Mouse (Mus musculus): ENCODE results near the gene Osgep. TPM values are rescaled to one million over a fixed set of nuclear protein-coding genes. Genes with fewer than 3 reads are reported as not detected.
A peak's percentile ranks its signal among the peaks of the same experiment; 100 is the strongest.
"Not testable (repeated sequence)": the region's sequence is repeated elsewhere in the genome, so short reads cannot be mapped to it uniquely, and the experiment has no call there.

The Osgep gene
- total RNA-seq (2021): 10 to 100 TPM; 30.9 to 35.2 TPM
- long read RNA-seq, experiment 1, transcript Osgep-202 (11 exons, 3,388 nt): major isoform, 33 of 53 reads
- long read RNA-seq, experiment 1, partial matches to known transcripts: 2 of 53 reads
- long read RNA-seq, experiment 1, other reads (novel, unspliced or antisense): 15 of 53 reads
- long read RNA-seq, experiment 2, transcript Osgep-202 (11 exons, 3,388 nt): major isoform, 29 of 40 reads
- long read RNA-seq, experiment 2, partial matches to known transcripts: 2 of 40 reads
- long read RNA-seq, experiment 2, other reads (novel, unspliced or antisense): 9 of 40 reads

DNA sequence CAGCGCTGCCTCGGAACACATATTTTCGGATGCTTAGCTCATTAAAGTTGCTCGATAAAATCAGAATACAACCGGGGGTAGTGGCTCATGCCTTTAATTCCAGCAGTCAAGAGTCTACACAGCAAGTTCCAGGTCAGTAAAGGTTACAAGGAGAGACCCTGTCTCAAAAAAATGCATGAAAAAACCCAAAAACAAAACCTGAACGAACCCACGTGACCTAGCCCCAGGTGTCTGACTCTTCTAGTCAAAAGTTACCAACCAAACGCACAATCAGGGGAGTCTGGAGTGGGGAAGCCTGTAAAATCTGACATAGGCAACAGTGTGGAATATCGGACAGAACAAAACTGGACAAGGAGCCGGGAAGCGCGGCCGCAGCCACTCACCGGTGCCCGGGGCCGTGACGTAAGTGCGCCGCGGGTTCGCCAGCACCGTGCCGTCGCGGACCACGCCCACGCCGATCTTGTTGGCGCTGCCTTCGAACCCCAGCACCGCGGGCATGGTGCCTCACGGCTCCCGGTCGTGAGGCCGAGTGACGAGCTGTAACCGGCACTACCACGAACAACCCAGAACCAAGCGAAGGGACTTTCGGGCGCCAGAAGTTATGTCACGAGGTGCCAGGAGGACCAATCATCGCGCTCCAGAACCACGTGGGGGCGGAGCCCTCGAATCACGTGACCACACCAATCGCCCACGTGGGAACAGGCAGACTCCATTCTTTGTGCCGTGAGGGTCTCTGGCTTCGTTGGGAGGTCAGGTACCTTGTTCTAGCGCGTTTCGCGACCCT lies at the start of gene Osgep, which contains the start of gene Apex1:
Gene Osgep (minus strand): TSS at position 613 of the 784 bp plus-strand sequence.
Gene Apex1 (plus strand): TSS at position 688 of the 784 bp plus-strand sequence.
- peak; percentile 94 to 97 for DNase-seq (ENCODE audit: low spot score in 2 of 2)

- no peak for DNase-seq (ENCODE audit: low spot score in 2 of 2)
These were observed 49.0 kb upstream of the Osgep start for GRCm38 (mm10) chr14:50973700-50974099.

DNA sequence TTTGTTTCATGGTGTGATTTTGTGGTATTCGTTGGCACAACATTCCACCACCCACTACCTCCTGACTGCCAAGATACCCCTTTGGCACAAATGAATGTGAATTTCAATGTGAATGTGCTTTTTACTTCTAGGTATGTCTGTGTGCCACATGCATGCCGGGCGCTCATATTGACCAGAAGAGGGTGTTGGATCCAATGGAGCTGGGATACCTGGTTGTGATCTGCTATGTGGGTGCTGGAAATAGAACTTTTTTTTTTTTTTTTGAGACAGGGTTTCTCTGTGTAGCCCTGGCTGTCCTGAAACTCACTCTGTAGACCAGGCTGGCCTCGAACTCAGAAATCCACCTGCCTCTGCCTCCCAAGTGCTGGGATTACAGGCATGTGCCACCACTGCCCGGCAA lies 48.4 kb upstream of the Osgep start:
- not testable (repeated sequence) for DNase-seq (ENCODE audit: low spot score in 2 of 2)

DNA sequence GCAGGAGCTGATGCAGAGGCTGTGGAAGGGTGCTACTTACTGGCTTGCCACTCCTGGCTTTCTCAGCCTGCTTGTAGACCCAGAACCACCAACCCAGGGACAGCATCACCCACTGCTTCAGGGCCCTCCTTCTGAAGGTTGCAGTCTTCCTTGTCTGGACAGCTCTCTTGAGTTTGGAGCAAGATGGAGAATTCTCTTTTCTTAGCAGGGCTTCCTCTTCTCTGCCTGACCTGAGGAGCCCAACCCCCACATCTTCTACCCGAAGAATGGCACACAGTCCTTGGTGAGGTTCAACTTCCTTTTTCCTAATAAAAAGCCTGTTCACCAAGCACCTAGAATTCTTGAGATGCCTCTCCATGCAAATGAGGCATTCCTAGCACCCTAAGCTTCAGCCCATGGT lies 46.1 kb upstream of the Osgep start:
- DNase-seq (ENCODE audit: low spot score in 2 of 2): no peak

DNA sequence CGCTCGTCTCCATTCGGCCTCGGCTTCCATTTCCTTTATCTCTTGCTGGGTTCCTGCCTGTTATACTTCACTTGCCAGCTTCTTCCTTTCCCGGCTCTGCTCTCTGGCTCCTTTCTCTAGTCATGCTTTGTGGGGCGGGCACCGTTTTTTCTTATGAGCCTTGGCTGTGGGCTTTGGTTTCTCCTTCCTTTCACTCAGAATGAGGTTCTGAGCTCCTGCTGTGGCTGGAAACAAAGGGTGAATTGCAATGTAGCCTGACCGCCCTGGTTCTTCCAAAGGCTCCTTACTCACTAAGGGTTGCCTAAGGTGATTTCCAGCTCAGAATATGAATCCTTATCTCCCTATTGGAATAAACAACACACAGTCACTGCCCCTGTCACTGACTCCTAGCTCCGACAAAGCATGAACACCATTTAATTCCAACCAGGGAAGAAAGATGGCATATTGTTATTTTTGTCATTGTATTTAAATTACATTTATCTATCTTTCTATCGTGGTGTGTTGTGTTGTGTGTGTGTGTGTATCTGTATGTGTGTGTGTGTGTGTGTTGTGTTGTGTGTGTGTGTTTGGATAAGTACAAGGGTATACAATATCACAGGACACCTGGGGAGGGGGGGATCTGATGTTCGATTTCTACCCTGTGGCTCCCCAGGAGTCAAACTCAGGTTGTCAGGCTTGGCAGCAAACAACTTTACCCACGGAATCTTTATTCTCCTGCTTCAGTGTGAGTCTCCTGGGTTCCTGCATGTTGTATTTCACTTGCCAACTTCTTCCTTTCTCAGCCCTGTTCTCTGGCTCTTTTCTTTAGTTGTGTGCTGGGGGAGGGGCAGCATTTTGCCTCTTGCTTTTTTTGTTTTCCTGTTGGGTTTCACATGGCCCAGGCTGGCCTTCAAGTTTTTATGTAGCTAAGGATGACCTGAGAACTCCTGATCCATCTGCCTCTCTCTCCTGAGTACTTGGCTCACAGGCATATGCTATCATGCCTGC lies 45.2 kb upstream of the Osgep start:
- DNase-seq (ENCODE audit: low spot score in 2 of 2): peak in 1 of 2 experiments; percentile 23

GRCm38 (mm10) chr14:50969041-50969440 lies 44.3 kb upstream of the Osgep start:
- no peak for DNase-seq (ENCODE audit: low spot score in 2 of 2)

DNA sequence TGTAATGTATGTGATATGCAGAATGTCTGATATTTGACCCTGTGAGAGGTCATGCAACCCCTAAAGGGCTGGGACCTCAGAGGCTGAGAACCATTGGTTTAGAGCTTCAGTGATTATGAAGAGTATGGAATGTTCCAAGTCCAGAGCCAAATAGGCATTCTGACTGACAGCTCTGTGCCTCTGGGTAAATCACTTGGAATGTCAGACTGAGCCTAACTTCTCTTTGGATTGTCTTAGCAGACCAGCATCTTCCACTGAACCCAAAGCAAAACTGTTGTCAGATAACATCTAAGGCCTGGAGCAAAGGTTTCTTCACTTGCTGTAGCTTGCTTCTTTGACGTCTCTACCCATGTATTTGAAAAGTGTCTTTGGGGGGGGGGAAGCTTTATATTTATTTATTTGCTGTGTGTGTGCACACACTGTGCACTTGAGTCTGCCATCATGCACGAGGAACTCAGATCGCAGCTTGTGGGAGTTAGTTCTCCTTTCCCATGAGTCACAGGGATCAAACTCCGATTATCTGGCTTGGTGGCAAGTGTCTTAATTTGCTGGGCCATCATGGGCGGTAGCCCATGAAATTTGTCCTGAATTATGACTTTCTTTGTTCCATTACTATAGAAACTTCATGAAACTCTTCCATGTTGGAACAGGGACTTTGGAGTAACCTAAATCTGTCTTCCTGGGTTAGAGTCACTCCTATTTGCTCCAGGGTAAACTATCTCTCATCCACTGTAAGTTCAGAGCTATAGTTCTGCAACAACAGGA lies 43.7 kb upstream of the Osgep start:
- no peak for DNase-seq (ENCODE audit: low spot score in 2 of 2)

GRCm38 (mm10) chr14:50958289-50958995 lies 33.7 kb upstream of the Osgep start:
- not testable (repeated sequence) for DNase-seq (ENCODE audit: low spot score in 2 of 2)

GRCm38 (mm10) chr14:50957146-50957545 lies 32.5 kb upstream of the Osgep start:
- not testable (repeated sequence) for DNase-seq (ENCODE audit: low spot score in 2 of 2)

DNA sequence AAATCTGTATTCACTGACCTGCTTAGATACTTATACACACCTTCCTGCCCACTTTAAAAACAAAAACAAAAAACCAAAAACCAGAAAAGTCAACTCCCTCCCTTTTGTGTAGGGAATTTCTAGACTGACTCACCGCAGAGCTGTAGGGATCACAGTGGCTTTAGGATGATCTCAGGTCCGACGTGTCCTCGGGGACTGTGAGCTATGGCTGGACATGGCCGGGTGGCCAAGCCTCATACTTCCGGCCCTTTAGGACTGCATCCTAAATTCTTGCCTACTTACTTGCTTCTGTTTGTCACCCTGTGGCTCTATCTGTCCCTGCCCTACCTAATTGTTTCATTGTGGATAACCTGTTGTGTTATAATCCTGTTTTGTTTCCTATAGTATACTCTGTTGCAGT lies 32.0 kb upstream of the Osgep start:
- DNase-seq (ENCODE audit: low spot score in 2 of 2): not testable (repeated sequence)

GRCm38 (mm10) chr14:50955942-50956508 lies 31.3 kb upstream of the Osgep start, which contains the start of gene Pnp2:
TSS of gene Pnp2 (plus strand) at chr14:50955992.
- DNase-seq (ENCODE audit: low spot score in 2 of 2): peak in 1 of 2 experiments; percentile 29

GRCm38 (mm10) chr14:50955487-50955886 lies 30.8 kb upstream of the Osgep start:
- DNase-seq (ENCODE audit: low spot score in 2 of 2): no peak

DNA sequence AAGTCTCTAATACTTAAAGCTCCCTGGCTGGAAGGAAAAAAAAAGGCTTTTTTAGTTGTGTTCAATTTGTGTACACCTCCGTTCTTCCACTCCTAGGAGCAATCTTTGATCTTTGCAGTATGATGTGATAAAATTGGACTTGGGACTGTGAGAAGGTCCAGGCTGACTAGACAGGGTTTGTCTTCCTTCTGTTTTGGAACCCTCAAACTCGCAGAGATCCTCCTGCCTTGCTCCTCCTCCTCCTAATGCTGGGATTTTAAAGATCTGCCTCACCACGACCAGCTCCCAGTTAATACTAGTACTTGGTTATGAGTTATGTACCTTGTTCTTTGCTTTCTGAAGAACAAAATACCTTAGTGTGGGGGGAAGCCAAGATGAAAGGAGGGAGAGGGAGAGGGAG lies 20.8 kb upstream of the Osgep start:
- DNase-seq (ENCODE audit: low spot score in 2 of 2): not testable (repeated sequence)

GRCm38 (mm10) chr14:50945081-50945480 lies 20.4 kb upstream of the Osgep start:
- DNase-seq (ENCODE audit: low spot score in 2 of 2): not testable (repeated sequence)

DNA sequence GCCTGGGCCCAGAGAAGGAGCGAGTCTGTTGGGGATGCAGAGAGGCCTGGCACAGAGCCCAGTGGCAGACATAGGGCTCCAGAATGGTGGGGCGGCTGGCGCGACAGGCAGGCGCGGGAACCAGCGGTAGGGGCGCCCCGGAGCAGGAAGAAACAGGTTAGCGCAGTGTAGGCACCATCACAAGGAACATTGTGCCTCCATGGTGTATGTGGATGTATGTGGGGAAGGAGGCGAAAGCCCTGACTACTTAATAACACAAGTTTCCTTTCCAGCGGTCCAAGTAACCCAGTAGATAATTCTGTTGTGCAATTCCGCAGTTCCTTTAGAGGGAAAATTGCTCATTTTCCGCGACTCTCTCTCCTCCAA lies 20.0 kb upstream of the Osgep start:
- DNase-seq (ENCODE audit: low spot score in 2 of 2): not testable (repeated sequence)

DNA sequence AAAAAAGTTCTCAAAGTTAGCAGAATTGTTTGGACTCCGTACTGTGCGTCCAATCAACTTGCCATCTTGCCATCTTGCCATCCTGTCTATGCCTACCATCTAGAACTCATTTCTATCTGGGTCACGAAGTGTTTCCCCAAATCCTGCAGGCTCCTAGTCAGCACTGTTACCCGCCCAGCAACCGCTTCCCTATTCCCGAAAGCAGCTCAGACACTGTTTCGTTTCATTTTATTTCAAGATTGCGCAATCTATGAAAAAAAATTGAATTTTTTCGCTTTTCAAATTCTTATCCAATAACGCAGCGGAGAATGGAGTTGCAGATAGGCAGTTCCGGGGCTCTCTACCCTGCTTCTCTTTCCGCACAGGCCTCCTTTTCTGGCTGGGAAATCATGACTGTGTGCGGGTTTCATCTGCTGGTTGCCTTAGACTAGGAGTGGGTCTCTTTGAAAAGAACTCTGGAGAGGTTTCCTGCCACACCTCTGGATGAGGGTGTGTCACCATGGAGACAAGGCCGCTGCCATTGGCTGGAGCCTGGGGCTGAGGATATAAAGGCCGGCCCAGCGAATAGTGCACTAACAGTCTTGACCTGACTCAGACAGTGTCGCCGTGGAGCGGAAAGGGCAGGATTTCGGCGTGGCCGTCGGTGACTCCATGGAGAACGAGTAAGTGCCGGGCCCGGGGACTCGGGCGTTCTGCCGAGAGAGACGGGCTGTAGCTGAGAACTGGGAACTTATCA lies 19.4 kb upstream of the Osgep start, which contains the start of gene Gm49342:
Gene Gm49342 (plus strand): TSS at position 586 of the 736 bp plus-strand sequence.
- DNase-seq (ENCODE audit: low spot score in 2 of 2): peak; percentile 80 to 86

DNA sequence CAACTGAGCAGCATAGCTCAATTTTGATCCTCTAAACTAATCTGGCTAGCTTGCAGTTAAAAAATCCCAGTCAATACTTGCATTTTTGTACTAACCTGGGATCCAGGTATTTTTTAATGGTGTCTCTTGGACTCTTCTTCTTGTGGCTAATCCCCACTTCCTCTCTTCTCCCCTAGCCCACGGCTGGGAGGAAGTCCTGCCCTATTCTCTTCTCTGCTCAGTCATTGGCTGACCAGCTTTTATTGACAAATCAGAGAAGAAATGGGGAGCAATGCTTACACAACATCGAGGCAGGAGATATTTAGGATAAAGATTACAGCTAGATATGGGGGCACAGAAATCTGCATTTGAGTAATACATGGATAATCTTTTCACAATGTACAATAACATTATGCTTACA lies 14.2 kb upstream of the Osgep start:
- DNase-seq (ENCODE audit: low spot score in 2 of 2): no peak

DNA sequence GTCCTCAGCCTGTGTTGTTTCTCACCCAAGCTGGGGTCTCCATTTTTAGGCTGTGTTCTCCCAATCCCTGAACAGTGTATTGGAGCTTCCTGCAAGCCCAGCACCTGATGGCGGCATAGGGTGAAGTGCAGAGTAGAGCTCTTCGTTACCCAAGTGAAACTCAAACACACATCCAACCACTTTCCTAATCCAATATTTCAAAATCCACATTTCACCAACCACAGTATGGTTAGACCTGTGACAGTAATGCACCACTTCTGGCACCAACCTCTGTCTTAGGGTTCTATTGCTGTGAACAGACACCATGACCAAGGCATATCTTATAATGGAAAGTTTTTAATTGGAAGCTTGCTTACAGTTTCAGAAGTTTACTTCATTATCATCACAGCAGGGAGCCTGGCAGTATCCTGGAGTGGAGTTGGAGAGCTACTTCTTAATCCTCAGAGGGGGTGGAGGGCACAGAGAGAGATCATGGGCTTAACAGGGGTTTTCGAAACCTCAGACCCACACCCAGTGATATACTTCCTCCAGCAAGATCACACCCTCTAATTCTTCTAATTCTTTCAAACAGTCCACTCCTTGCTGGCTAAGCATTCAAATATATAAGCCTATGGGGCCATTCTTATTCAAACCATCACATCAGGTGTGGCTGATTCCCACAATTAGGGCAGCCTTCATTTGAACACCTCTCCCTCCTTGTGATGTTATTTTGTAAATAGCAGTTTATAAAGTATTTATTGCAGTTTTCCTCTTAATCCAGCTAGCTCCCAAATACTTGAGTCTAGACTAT lies 13.6 kb upstream of the Osgep start:
- DNase-seq (ENCODE audit: low spot score in 2 of 2): no peak
